Mouse (Mus musculus): ENCODE results near the gene Rps18.

The Rps18 gene

GRCm38 (mm10) chr17:33943454-33943853 lies 12.3 kb downstream of the Rps18 start:
- Histone ChIP-seq H3K4me3 (replicated peaks; ENCODE audit: low read length) (no peak overlapping the region), H3K36me3 (ENCODE audit: insufficient read depth, low read length) (peaks cover 83% of the 10 kb centered on the region), H3K4me1 (replicated peaks; ENCODE audit: low read depth, low read length) (peaks cover 53% of the 10 kb centered on the region), H3K9me3 (ENCODE audit: low read length) (no peaks in the 10 kb centered on the region), H3K27me3 (ENCODE audit: insufficient read depth, low read length) (no peaks in the 10 kb centered on the region)
- TF ChIP-seq NANOG (IDR thresholded peaks at IDR 0.05; ENCODE audit: borderline replicate concordance, low read length) (no peak), CTCF (conservative IDR thresholded peaks at IDR 0.05; ENCODE audit: low read length) (no peak), POU5F1 (IDR thresholded peaks at IDR 0.05; ENCODE audit: borderline replicate concordance, low read length) (no peak)

GRCm38 (mm10) chr17:33941381-33941780 lies 14.4 kb downstream of the Rps18 start:
- no peaks in the 10 kb centered on the region for H3K9me3 ChIP-seq (ENCODE audit: low read length)
- TF ChIP-seq POU5F1 (IDR thresholded peaks at IDR 0.05; ENCODE audit: borderline replicate concordance, low read length) (no peak), CTCF (conservative IDR thresholded peaks at IDR 0.05; ENCODE audit: low read length) (no peak), NANOG (IDR thresholded peaks at IDR 0.05; ENCODE audit: borderline replicate concordance, low read length) (no peak)

GRCm38 (mm10) chr17:33940981-33941380 lies 14.8 kb downstream of the Rps18 start:
- Histone ChIP-seq H3K9me3 (ENCODE audit: low read length) (no peaks in the 10 kb centered on the region), H3K36me3 (ENCODE audit: insufficient read depth, low read length) (peaks cover 78% of the 10 kb centered on the region)
- TF ChIP-seq POU5F1 (IDR thresholded peaks at IDR 0.05; ENCODE audit: borderline replicate concordance, low read length) = no peak
- TF ChIP-seq CTCF (conservative IDR thresholded peaks at IDR 0.05; ENCODE audit: low read length) = no peak
- no peak for TF ChIP-seq NANOG (IDR thresholded peaks at IDR 0.05; ENCODE audit: borderline replicate concordance, low read length)

More at GRCm38 (mm10) chr17:33941381-33941780, 14.4 kb downstream of the Rps18 start:
- Histone ChIP-seq H3K27me3 (ENCODE audit: insufficient read depth, low read length) (no peaks in the 10 kb centered on the region), H3K4me3 (replicated peaks; ENCODE audit: low read length) (peak overlapping the region; percentile 99), H3K36me3 (ENCODE audit: insufficient read depth, low read length) (peaks cover 81% of the 10 kb centered on the region), H3K4me1 (replicated peaks; ENCODE audit: low read depth, low read length) (peaks cover 56% of the 10 kb centered on the region)

GRCm38 (mm10) chr17:33940206-33940805 lies 15.5 kb downstream of the Rps18 start, which contains the start of the genes Pfdn6 and Wdr46:
Gene Pfdn6, minus strand, starts transcription at chr17:33940343.
Gene Wdr46, plus strand, starts transcription at chr17:33940660.
- Histone ChIP-seq H3K4me1 (replicated peaks; ENCODE audit: low read depth, low read length) (peaks cover 66% of the 10 kb centered on the region), H3K27me3 (ENCODE audit: insufficient read depth, low read length) (no peaks in the 10 kb centered on the region), H3K36me3 (ENCODE audit: insufficient read depth, low read length) (peaks cover 78% of the 10 kb centered on the region), H3K4me3 (replicated peaks; ENCODE audit: low read length) (peak within 1 kb of the TSS; percentile 99), H3K9me3 (ENCODE audit: low read length) (no peaks in the 10 kb centered on the region)
- no peak for TF ChIP-seq CTCF (conservative IDR thresholded peaks at IDR 0.05; ENCODE audit: low read length)
- no peak for TF ChIP-seq POU5F1 (IDR thresholded peaks at IDR 0.05; ENCODE audit: borderline replicate concordance, low read length)
- no peak for TF ChIP-seq NANOG (IDR thresholded peaks at IDR 0.05; ENCODE audit: borderline replicate concordance, low read length)

More at GRCm38 (mm10) chr17:33940981-33941380, 14.8 kb downstream of the Rps18 start:
- Histone ChIP-seq H3K4me1 (replicated peaks; ENCODE audit: low read depth, low read length) (peaks cover 59% of the 10 kb centered on the region), H3K27me3 (ENCODE audit: insufficient read depth, low read length) (no peaks in the 10 kb centered on the region), H3K4me3 (replicated peaks; ENCODE audit: low read length) (peak overlapping the region; percentile 99)

- H3K36me3 ChIP-seq (ENCODE audit: insufficient read depth, low read length) = peaks cover 78% of the 10 kb centered on the region
Measured at GRCm38 (mm10) chr17:33938783-33939182, 17.0 kb downstream of the Rps18 start.

GRCm38 (mm10) chr17:33936993-33937392 lies 18.8 kb downstream of the Rps18 start:
- Histone ChIP-seq H3K9me3 (ENCODE audit: low read length) (no peaks in the 10 kb centered on the region), H3K4me3 (replicated peaks; ENCODE audit: low read length) (0 out of 2 replicates have a peak overlapping the region, but pooled peaks have one; percentile 1)
- no peak for TF ChIP-seq POU5F1 (IDR thresholded peaks at IDR 0.05; ENCODE audit: borderline replicate concordance, low read length)
- no peak for TF ChIP-seq CTCF (conservative IDR thresholded peaks at IDR 0.05; ENCODE audit: low read length)
- no peak for TF ChIP-seq NANOG (IDR thresholded peaks at IDR 0.05; ENCODE audit: borderline replicate concordance, low read length)

More at GRCm38 (mm10) chr17:33938783-33939182, 17.0 kb downstream of the Rps18 start:
- no peaks in the 10 kb centered on the region for H3K27me3 ChIP-seq (ENCODE audit: insufficient read depth, low read length)
- peaks cover 77% of the 10 kb centered on the region for H3K4me1 ChIP-seq (replicated peaks; ENCODE audit: low read depth, low read length)
- TF ChIP-seq NANOG (IDR thresholded peaks at IDR 0.05; ENCODE audit: borderline replicate concordance, low read length) (no peak), CTCF (conservative IDR thresholded peaks at IDR 0.05; ENCODE audit: low read length) (no peak), POU5F1 (IDR thresholded peaks at IDR 0.05; ENCODE audit: borderline replicate concordance, low read length) (no peak)
- peak overlapping the region; percentile 99 for H3K4me3 ChIP-seq (replicated peaks; ENCODE audit: low read length)
- H3K9me3 ChIP-seq (ENCODE audit: low read length) = no peaks in the 10 kb centered on the region

DNA sequence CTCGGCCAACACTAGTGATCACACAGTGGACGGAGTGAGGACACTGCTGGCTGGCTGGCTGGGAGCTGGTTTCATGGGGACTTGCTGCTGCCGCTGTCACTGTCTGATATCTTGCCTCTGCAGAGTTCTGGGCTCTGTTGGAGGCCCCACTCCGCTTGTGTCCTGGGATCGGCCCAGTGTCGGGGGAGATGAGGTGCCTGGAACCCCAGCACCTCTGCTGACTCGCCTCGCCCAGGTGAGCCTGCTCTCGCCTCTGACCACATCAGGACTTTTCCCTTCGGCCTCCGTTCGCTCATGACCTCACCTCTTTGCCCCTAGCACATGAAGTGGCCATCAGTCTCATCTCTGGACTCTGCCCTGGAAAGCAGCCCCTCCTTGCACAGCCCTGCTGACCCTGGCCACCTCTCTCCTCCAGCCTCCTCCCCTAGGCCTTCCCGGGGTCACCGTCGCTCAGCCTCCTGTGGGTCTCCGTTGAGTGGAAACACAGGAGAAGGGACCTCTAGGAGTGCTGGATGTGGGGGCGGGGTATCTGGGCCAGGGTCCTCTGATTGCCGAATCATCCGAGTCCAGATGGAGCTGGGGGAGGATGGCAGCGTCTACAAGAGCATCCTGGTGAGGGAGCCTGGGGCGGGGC lies 20.3 kb downstream of the Rps18 start:
- Histone ChIP-seq H3K4me3 (replicated peaks; ENCODE audit: low read length) (peak overlapping the region; percentile 56), H3K36me3 (ENCODE audit: insufficient read depth, low read length) (peaks cover 72% of the 10 kb centered on the region), H3K4me1 (replicated peaks; ENCODE audit: low read depth, low read length) (peaks cover 84% of the 10 kb centered on the region), H3K27me3 (ENCODE audit: insufficient read depth, low read length) (no peaks in the 10 kb centered on the region), H3K9me3 (ENCODE audit: low read length) (no peaks in the 10 kb centered on the region)
- TF ChIP-seq CTCF (conservative IDR thresholded peaks at IDR 0.05; ENCODE audit: low read length) = no peak

More at GRCm38 (mm10) chr17:33936993-33937392, 18.8 kb downstream of the Rps18 start:
- Histone ChIP-seq H3K27me3 (ENCODE audit: insufficient read depth, low read length) (no peaks in the 10 kb centered on the region), H3K36me3 (ENCODE audit: insufficient read depth, low read length) (peaks cover 78% of the 10 kb centered on the region), H3K4me1 (replicated peaks; ENCODE audit: low read depth, low read length) (peaks cover 81% of the 10 kb centered on the region)

- Histone ChIP-seq H3K36me3 (ENCODE audit: insufficient read depth, low read length) (peaks cover 65% of the 10 kb centered on the region), H3K4me3 (replicated peaks; ENCODE audit: low read length) (peak overlapping the region; percentile 97), H3K27me3 (ENCODE audit: insufficient read depth, low read length) (no peaks in the 10 kb centered on the region), H3K9me3 (ENCODE audit: low read length) (no peaks in the 10 kb centered on the region), H3K4me1 (replicated peaks; ENCODE audit: low read depth, low read length) (peaks cover 77% of the 10 kb centered on the region)
- TF ChIP-seq NANOG (IDR thresholded peaks at IDR 0.05; ENCODE audit: borderline replicate concordance, low read length) (no peak), CTCF (conservative IDR thresholded peaks at IDR 0.05; ENCODE audit: low read length) (no peak), POU5F1 (IDR thresholded peaks at IDR 0.05; ENCODE audit: borderline replicate concordance, low read length) (no peak)
Measured at GRCm38 (mm10) chr17:33932970-33933369, 22.8 kb downstream of the Rps18 start.

Measured in E14TG2a.4 (cell line).